Mouse (Mus musculus) intestine, postnatal 0 days (tissue): Measurements from ENCODE around the gene 1810024B03Rik. TPM values are rescaled to one million over a fixed set of nuclear protein-coding genes. Genes with fewer than 3 reads are reported as not detected.

ENCODE experiments used
- ATAC-seq: fragments of 200-750 bp; cut with Nextera tagmentation; 2 replicates; pipeline ENCODE4 v1.8.0; 2017; ENCODE audit warnings: mild to moderate bottlenecking, moderate TSS enrichment, moderate library complexity
- H3K27ac ChIP-seq: fragments of 300-500 bp; sonication (generic); 2 replicates; pipeline ENCODE4 v1.5.1; 2014; ENCODE audit warnings: mild to moderate bottlenecking, low read depth, low read length, moderate library complexity
- H3K27me3 ChIP-seq: fragments of 300-500 bp; sonication (generic); replicated peaks from 2 replicates; pipeline ENCODE4 v1.6.1; 2014; ENCODE audit warnings: low read length, mixed read lengths; ENCODE audit not compliant: control insufficient read depth, insufficient read depth
- H3K36me3 ChIP-seq: fragments of 300-500 bp; sonication (generic); 2 replicates; pipeline ENCODE4 v1.6.1; 2014; ENCODE audit warnings: mild to moderate bottlenecking, moderate library complexity; ENCODE audit not compliant: control insufficient read depth, insufficient read depth
- H3K4me1 ChIP-seq: fragments of 300-500 bp; sonication (generic); replicated peaks from 2 replicates; pipeline ENCODE4 v1.6.1; 2014; ENCODE audit warnings: antibody characterized with exemption, low read length, mixed read lengths; ENCODE audit not compliant: control insufficient read depth, insufficient read depth
- H3K4me2 ChIP-seq: fragments of 300-500 bp; sonication (generic); replicated peaks from 2 replicates; pipeline ENCODE4 v1.6.1; 2014; ENCODE audit warnings: low read depth, mild to moderate bottlenecking, moderate library complexity
- H3K4me3 ChIP-seq: fragments of 300-500 bp; sonication (generic); 2 replicates; pipeline ENCODE4 v1.5.1; 2014; ENCODE audit warnings: low read depth, low read length
- H3K9ac ChIP-seq: fragments of 300-500 bp; sonication (generic); 2 replicates; pipeline ENCODE4 v1.6.1; 2014; ENCODE audit warnings: mild to moderate bottlenecking, low read depth, low read length
- H3K9me3 ChIP-seq: fragments of 300-500 bp; sonication (generic); 2 replicates; pipeline ENCODE4 v1.6.1; 2016; ENCODE audit warnings: mixed run types; ENCODE audit not compliant: control insufficient read depth
- CTCF ChIP-seq: sonication (generic); IDR thresholded peaks from 2 replicates; pipeline ENCODE4 v1.5.1; 2016; ENCODE audit warnings: low read depth, mild to moderate bottlenecking, control low read depth, antibody characterized with exemption, moderate library complexity
- WGBS: fragments of 180-500 bp; shearing (Covaris S2); extraction: QIAGEN DNeasy Blood & Tissue Kit; methylation state at CpG from one replicate; pipeline ENCODE4 v1.1.7; 2014; 5-methylcytosine and 5-hydroxymethylcytosine counted together
- polyA plus RNA-seq: library from polyadenylated mRNA; unstranded; fragments of >200 nt; fragmentation: Nextera tagmentation; extraction: Ambion mirVana; gene quantifications from 2 replicates; pipeline ENCODE4 v1.2.1, GENCODE M21; 2015

Gene 1810024B03Rik
- polyA plus RNA-seq, 1 experiment from 2014 or later = 1.3 TPM

DNA sequence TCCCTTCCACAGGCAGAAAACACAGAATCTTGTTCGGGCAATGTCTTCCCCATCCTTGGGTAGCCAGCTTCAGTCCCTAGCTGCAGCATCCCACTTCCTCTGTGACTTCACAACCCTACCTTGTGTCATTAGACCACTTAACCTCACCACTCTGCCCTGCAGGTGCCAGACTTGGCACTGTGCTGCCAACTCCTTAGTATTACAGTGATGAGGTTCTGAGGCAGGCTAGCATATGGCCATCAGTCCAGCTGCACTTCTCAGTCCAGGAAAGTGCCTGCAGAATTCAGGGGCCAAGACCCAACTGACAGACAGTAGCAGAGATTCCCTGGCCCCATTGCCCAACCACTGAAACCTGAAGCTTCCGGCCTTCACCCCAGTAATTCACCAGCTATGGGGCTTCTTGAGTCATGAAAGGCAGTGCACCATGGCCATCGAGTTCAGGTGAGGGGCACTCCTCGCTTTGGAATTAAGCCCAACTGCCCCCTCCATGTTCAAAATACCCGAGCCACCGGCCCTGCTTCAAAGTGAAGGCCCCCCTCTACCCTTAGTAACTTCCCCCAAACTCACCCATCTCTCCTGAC lies 65.4 kb downstream of the 1810024B03Rik start:
- TF ChIP-seq CTCF = no peak
- Histone ChIP-seq H3K4me2 (peak overlapping the region; percentile 77), H3K4me3 (peak overlapping the region; percentile 51), H3K9me3 (no peaks in the 10 kb centered on the region), H3K27ac (no peak overlapping the region), H3K36me3 (peaks cover 10% of the 10 kb centered on the region; the same call in 1 of the 2 replicates), H3K27me3 (no peaks in the 10 kb centered on the region), H3K4me1 (no peaks in the 10 kb centered on the region), H3K9ac (peak overlapping the region; percentile 45)
- no peak; the same call in 1 of the 2 replicates for ATAC-seq
- WGBS = 10% methylated on average over 6 of the region's 6 CpGs

DNA sequence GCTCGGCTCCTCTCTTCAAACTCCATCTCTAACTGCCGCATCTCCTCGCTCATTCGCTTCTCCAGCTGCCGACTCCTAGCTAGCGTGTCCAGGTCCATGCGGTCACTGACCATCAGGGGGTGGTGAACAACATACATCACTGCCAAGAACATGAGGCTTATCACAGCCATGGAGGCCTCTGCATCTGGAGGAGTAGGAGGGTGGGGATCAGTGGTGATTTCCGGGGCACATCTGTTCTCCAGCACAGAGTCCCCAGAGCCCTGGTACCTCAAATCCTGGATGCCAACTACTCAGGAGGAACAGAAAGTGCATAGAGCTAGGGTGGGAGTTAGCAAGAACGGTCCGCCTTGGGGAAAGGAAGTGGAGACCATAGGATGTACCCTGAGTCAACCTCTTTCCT lies 66.0 kb downstream of the 1810024B03Rik start:
- TF ChIP-seq CTCF = no peak
- 0 out of 2 replicates have a peak, but pooled peaks cover 1% of the 10 kb centered on the region for H3K4me1 ChIP-seq
- WGBS = 83% methylated on average over 10 of the region's 10 CpGs
- no peaks in the 10 kb centered on the region for H3K9me3 ChIP-seq
- 0 out of 2 replicates have a peak overlapping the region, but pooled peaks have one; percentile 7 for H3K9ac ChIP-seq
- H3K4me3 ChIP-seq = peak overlapping the region; percentile 51
- peaks cover 10% of the 10 kb centered on the region; the same call in 1 of the 2 replicates for H3K36me3 ChIP-seq
- H3K27me3 ChIP-seq = no peaks in the 10 kb centered on the region
- H3K4me2 ChIP-seq = peak overlapping the region; percentile 77
- no peak overlapping the region for H3K27ac ChIP-seq
- no peak for ATAC-seq

DNA sequence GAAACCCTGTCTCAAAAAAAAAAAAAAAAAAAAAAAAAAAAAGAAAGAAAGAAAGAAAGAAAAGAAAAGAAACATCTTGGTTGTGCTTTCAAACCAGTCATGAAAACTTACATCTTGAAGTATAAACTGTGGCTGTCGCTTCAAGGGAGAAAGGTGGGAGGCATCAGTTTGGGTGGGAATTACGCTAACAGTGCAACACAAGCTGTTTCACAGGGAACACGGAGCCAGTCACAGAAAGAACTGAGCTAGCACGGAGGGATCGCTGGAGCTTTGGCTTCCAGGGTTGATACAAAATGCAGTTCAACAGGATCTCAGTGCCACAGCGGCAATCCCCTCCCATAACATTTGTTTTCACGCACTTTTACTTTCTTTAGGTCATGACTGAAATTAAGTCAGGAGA lies 68.1 kb downstream of the 1810024B03Rik start:
- TF ChIP-seq CTCF = no peak

DNA sequence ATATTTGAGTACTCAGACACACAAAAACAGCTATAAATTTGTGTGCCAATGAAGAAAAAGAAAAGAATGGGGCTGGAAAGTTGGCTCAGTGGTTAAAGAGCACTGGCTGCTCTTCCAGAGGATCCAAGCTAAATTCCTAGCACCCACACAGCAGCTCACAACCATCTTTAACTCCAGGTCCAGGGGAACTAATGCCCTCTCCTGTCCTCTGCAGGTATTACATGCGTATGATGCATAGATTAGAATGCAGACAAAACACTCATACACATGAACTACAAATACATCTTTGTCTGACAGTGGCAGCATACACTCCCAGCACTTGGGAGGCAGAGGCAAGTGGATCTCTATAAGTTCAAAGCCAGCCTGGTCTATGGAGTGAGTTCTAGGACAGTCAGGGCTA lies 68.5 kb downstream of the 1810024B03Rik start:
- Histone ChIP-seq H3K27me3 (no peaks in the 10 kb centered on the region), H3K4me3 (no peak overlapping the region), H3K4me1 (0 out of 2 replicates have a peak, but pooled peaks cover 4% of the 10 kb centered on the region), H3K4me2 (no peak overlapping the region), H3K9me3 (no peaks in the 10 kb centered on the region), H3K9ac (no peak overlapping the region), H3K36me3 (peaks cover 10% of the 10 kb centered on the region; the same call in 1 of the 2 replicates), H3K27ac (no peak overlapping the region)
- TF ChIP-seq CTCF = peak; percentile 43
- WGBS = 100% methylated on average over 1 of the region's 1 CpGs
- no peak for ATAC-seq

More for the DNA sequence above, 68.1 kb downstream of the 1810024B03Rik start:
- no peak overlapping the region for H3K27ac ChIP-seq
- no peaks in the 10 kb centered on the region for H3K9me3 ChIP-seq
- 0 out of 2 replicates have a peak, but pooled peaks cover 4% of the 10 kb centered on the region for H3K4me1 ChIP-seq
- H3K36me3 ChIP-seq = peaks cover 10% of the 10 kb centered on the region; the same call in 1 of the 2 replicates
- no peaks in the 10 kb centered on the region for H3K27me3 ChIP-seq
- no peak overlapping the region for H3K9ac ChIP-seq
- no peak overlapping the region for H3K4me2 ChIP-seq
- H3K4me3 ChIP-seq = no peak overlapping the region
- WGBS = 95% methylated on average over 7 of the region's 7 CpGs
- ATAC-seq = no peak

DNA sequence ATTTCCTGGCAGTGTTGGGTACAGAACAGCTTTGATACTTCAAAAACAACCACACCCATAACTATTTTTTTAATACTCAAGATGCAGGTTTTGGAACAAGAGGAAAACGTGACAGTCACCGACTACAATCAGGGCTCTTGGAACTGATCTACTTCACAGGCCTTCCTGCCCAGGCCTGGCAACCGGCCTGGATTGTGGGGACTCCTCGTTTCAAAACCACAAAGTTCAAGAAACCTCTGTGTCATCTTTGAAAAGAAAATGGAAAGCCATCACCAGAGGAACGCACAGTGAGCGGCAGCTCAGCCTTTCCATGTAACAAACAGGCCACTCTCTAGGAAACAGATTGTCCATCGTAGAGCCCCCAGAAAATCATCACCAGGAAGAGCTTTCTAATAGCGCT lies 69.0 kb downstream of the 1810024B03Rik start:
- Histone ChIP-seq H3K27me3 (no peaks in the 10 kb centered on the region), H3K4me3 (no peak overlapping the region), H3K9me3 (no peaks in the 10 kb centered on the region), H3K4me2 (no peak overlapping the region), H3K36me3 (peaks cover 10% of the 10 kb centered on the region; the same call in 1 of the 2 replicates), H3K4me1 (0 out of 2 replicates have a peak, but pooled peaks cover 4% of the 10 kb centered on the region), H3K27ac (no peak overlapping the region), H3K9ac (no peak overlapping the region)
- 89% methylated on average over 8 of the region's 8 CpGs for WGBS
- TF ChIP-seq CTCF = no peak
- ATAC-seq = no peak

DNA sequence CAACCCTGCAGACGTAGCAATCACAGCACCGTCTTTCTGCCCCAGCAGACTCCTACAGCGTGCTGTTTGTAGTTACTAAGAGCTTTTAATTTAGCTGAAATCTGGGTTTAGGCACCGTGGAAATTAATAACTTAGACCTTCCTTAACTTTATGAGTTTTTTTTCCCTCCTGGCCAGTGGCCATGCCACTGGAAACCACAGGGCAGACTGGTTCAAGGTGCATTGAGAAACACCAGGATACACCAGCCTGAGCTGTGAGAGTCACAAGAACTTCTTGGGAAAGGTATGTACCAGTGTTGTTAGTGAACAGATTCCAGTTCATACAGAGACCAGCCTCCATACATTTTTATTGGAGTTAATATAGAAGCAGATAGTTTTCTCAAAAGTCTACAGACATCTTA lies 69.6 kb downstream of the 1810024B03Rik start:
- H3K27me3 ChIP-seq = no peaks in the 10 kb centered on the region
- H3K4me3 ChIP-seq = no peak overlapping the region
- WGBS = 74% methylated on average over 4 of the region's 4 CpGs
- 0 out of 2 replicates have a peak, but pooled peaks cover 4% of the 10 kb centered on the region for H3K4me1 ChIP-seq
- H3K27ac ChIP-seq = no peak overlapping the region
- H3K36me3 ChIP-seq = peaks cover 10% of the 10 kb centered on the region; the same call in 1 of the 2 replicates
- H3K4me2 ChIP-seq = no peak overlapping the region
- H3K9me3 ChIP-seq = no peaks in the 10 kb centered on the region
- no peak for TF ChIP-seq CTCF
- ATAC-seq = no peak
- H3K9ac ChIP-seq = no peak overlapping the region
